Mouse (Mus musculus) liver, embryonic 15.5 days (tissue): ENCODE data around the gene Hist1h4b. TPM values are rescaled to one million over a fixed set of nuclear protein-coding genes. Genes with fewer than 3 reads are reported as not detected.

Experiments
- ATAC-seq: fragments of 200-750 bp; cut with Nextera tagmentation; 2 replicates; pipeline ENCODE4 v1.8.0; 2017; ENCODE audit warnings: moderate number of reproducible peaks, mild to moderate bottlenecking, moderate library complexity; ENCODE audit not compliant: insufficient read depth
- H3K27ac ChIP-seq: fragments of 300-500 bp; sonication (generic); replicated peaks from 2 replicates; pipeline ENCODE4 v1.5.1; 2015; ENCODE audit warnings: mild to moderate bottlenecking, inconsistent platforms
- H3K27me3 ChIP-seq: fragments of 300-500 bp; sonication (generic); 2 replicates; pipeline ENCODE4 v1.6.1; 2015; ENCODE audit warnings: mild to moderate bottlenecking, inconsistent platforms
- H3K36me3 ChIP-seq: fragments of 300-500 bp; sonication (generic); replicated peaks from 2 replicates; pipeline ENCODE4 v1.6.1; 2015; ENCODE audit warnings: moderate library complexity, mild to moderate bottlenecking, inconsistent platforms
- H3K4me1 ChIP-seq: fragments of 300-500 bp; sonication (generic); replicated peaks from 2 replicates; pipeline ENCODE4 v1.6.1; 2015; ENCODE audit warnings: inconsistent platforms
- H3K4me2 ChIP-seq: fragments of 300-500 bp; sonication (generic); 2 replicates; pipeline ENCODE4 v1.6.1; 2015; ENCODE audit warnings: moderate library complexity, mild to moderate bottlenecking, inconsistent platforms
- H3K4me3 ChIP-seq: fragments of 300-500 bp; sonication (generic); replicated peaks from 2 replicates; pipeline ENCODE4 v1.5.1; 2015; ENCODE audit warnings: mild to moderate bottlenecking, inconsistent platforms
- H3K9ac ChIP-seq: fragments of 300-500 bp; sonication (generic); 2 replicates; pipeline ENCODE4 v1.6.1; 2015; ENCODE audit warnings: moderate library complexity, mild to moderate bottlenecking, inconsistent platforms
- H3K9me3 ChIP-seq: fragments of 300-500 bp; sonication (generic); replicated peaks from 2 replicates; pipeline ENCODE4 v1.6.1; 2016; ENCODE audit warnings: inconsistent platforms
- WGBS: fragments of 180-500 bp; shearing (Covaris S2); methylation state at CpG from one replicate; pipeline ENCODE4 v1.1.7; 2015; ENCODE audit warnings: mixed read lengths; ENCODE audit not compliant: insufficient replicate concordance; 5-methylcytosine and 5-hydroxymethylcytosine counted together
- polyA plus RNA-seq: library from polyadenylated mRNA; unstranded; fragments of >200 nt; fragmentation: Nextera tagmentation; extraction: Ambion mirVana; gene quantifications from 2 replicates; pipeline ENCODE4 v1.2.1, GENCODE M21; 2015

The Hist1h4b gene
- polyA plus RNA-seq, 1 experiment from 2014 or later, result 4.1 TPM

DNA sequence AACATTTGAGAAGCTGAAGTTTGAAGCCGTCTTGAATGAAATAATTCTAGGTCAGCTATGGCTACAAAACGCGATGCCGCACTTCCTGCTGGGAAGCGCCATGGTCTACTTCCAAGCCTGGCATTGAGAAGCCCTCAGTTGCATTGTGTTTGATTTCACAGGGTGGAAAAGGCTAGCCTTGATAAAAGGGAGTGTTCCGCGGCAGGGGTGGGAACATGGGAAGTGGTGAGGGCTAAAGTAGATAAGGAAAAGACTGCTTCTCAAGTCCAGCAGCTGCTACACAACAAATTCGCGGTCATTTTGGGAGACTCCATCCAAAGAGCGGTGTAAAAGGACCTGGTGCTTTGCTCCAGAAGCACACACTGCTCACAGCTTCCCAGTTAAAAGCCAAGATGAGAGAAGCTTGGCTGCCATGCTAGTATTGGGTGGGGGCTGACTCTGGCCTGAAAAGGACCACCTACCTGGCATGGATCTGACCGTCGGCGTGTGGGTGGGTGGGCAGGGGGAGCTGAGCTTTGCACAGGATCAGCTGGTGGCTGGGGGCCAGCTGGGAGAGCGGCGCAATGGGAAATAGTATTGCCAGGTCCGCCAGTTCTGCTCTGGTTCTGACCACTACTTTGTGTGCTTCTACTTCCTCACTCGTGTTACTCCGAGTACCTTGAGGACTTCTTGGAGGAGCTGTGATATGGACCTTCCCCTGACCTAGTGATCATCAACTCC lies 28.2 kb upstream of the Hist1h4b start:
- no peak for ATAC-seq
- WGBS, result 48% methylated on average over 18 of the region's 18 CpGs
- H3K9me3 ChIP-seq, result no peaks in the 10 kb centered on the region
- peak overlapping the region; percentile 53 for H3K27ac ChIP-seq
- peak overlapping the region; percentile 32 for H3K4me2 ChIP-seq
- no peak overlapping the region for H3K4me3 ChIP-seq
- no peaks in the 10 kb centered on the region for H3K36me3 ChIP-seq
- H3K9ac ChIP-seq, result no peak overlapping the region
- H3K4me1 ChIP-seq, result peaks cover 58% of the 10 kb centered on the region
- H3K27me3 ChIP-seq, result no peaks in the 10 kb centered on the region

DNA sequence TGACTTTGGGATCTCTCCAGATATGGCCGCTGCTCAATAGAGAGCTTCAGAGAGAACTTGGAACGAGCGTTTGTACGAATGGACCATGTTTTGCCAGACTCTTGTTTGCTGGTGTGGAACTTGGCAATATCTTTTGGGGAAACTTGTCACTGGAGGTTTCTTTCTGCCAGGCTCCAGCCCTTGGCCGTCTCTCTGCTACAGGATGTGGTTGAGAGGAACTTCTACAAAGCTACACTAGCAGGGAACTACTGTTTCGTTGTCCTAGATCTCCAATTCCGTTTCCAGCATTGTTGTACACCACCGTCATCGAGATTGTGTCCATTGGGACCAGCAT lies 27.7 kb upstream of the Hist1h4b start:
- WGBS, result 44% methylated on average over 9 of the region's 9 CpGs
- no peak for ATAC-seq
- Histone ChIP-seq H3K4me3 (no peak overlapping the region), H3K4me2 (no peak overlapping the region), H3K9me3 (no peaks in the 10 kb centered on the region), H3K27me3 (no peaks in the 10 kb centered on the region), H3K9ac (no peak overlapping the region), H3K27ac (peak overlapping the region; percentile 53), H3K36me3 (no peaks in the 10 kb centered on the region), H3K4me1 (peaks cover 53% of the 10 kb centered on the region)

DNA sequence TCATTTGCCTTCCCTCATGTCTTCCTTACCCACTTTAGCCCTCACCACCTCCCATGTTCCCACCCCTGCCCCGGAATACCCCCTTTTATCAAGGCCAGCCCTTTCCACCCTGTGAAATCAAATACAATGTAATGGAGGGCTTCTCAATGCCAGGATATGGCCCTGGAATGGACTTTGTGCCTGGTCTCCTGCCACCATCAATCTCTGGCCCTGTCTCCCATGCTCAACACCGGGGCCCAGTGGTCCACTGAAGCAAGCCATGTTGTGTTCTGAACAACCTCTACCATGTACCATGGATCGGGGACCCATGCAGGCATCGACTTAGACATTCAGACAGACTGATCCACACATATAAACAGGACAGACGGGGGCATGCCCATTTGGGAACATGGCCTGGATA lies 27.1 kb upstream of the Hist1h4b start:
- no peak for ATAC-seq
- peak overlapping the region; percentile 53; the same call in 1 of the 2 replicates for H3K27ac ChIP-seq
- no peaks in the 10 kb centered on the region for H3K27me3 ChIP-seq
- H3K4me3 ChIP-seq, result no peak overlapping the region
- H3K36me3 ChIP-seq, result no peaks in the 10 kb centered on the region
- peaks cover 47% of the 10 kb centered on the region for H3K4me1 ChIP-seq
- H3K9me3 ChIP-seq, result no peaks in the 10 kb centered on the region
- 77% methylated on average over 5 of the region's 5 CpGs for WGBS
- H3K9ac ChIP-seq, result no peak overlapping the region
- H3K4me2 ChIP-seq, result no peak overlapping the region

DNA sequence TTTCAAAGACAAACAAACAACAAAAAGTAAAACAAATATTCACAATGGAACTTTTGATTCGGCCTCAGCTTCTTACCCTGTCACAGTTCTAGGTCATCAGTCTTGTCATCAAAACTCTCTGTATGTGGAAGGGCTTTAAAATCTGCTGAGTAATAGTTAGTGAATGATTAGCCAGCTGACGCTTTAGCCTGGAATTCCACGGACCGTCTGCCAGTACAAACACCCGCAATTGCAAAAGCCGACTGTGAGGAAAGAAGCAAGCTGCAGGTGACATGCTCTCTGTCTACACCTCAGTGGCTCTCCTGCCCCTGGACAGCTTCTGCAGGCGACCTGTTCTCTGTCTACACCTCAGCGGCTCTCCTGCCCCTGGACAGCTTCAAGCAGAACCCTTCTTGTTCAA lies 26.3 kb upstream of the Hist1h4b start:
- peak overlapping the region; percentile 29 for H3K4me2 ChIP-seq
- no peaks in the 10 kb centered on the region for H3K9me3 ChIP-seq
- H3K27me3 ChIP-seq, result no peaks in the 10 kb centered on the region
- WGBS, result 46% methylated on average over 8 of the region's 8 CpGs
- peak; percentile 66 for ATAC-seq
- H3K4me1 ChIP-seq, result peaks cover 41% of the 10 kb centered on the region
- H3K4me3 ChIP-seq, result no peak overlapping the region
- H3K36me3 ChIP-seq, result no peaks in the 10 kb centered on the region
- 0 out of 2 replicates have a peak overlapping the region, but pooled peaks have one; percentile 51 for H3K27ac ChIP-seq
- H3K9ac ChIP-seq, result peak overlapping the region; percentile 18; the same call in 1 of the 2 replicates

DNA sequence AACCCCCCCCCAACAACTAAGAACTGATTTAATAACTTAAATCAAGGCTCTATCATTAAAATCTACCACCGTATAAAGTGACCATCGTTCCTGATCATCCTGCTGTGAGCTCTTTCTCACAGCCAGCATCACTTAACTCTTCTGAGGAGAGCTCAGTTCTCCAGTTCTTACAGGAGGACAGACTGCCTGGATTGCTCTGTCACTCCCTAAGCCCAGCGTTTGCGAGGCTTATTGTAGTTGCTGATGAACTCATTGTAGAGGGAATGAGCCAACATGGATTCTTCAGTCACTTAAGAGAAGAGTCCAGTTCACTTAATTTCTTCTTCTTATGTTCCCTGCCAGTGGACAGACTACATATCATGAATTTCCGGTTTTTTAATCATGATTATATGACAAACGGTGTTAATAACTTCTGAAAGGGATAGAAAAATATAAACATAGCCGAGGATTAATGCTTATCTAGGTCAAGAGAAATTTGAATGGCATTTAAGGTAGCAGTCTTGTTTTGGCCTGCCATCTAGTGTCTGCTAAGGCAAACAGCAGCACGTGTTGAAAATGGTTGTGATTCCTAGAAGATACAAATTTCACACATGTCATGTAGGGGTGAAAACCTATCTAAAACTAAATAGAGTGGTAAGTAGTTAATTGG lies 24.5 kb upstream of the Hist1h4b start:
- Histone ChIP-seq H3K9me3 (no peaks in the 10 kb centered on the region), H3K27ac (no peak overlapping the region), H3K9ac (no peak overlapping the region), H3K4me1 (peaks cover 30% of the 10 kb centered on the region), H3K36me3 (no peaks in the 10 kb centered on the region), H3K4me2 (no peak overlapping the region), H3K4me3 (no peak overlapping the region), H3K27me3 (no peaks in the 10 kb centered on the region)
- WGBS, result 22% methylated on average over 8 of the region's 8 CpGs
- no peak for ATAC-seq

DNA sequence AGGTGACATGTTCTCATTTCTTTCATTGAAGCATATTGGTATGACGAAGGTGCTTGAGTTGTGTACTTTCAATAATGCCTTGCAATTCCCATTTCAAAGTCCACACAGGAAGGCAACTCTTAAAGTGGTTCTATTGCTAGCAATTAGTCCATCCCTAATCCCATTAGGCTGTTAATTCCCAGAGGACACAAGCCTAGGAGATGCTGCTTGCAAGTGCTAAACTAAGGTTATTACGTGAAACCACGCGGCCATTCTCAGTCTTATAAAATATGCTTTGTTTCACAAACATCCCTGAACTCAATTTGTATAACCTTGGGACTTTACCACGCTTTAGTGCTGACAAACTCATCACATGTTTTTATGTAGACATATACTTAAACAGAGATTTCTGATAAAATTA lies 19.7 kb upstream of the Hist1h4b start:
- Histone ChIP-seq H3K4me2 (no peak overlapping the region), H3K36me3 (no peaks in the 10 kb centered on the region), H3K4me1 (peaks cover 23% of the 10 kb centered on the region), H3K9me3 (no peaks in the 10 kb centered on the region), H3K9ac (no peak overlapping the region), H3K27me3 (no peaks in the 10 kb centered on the region), H3K4me3 (no peak overlapping the region), H3K27ac (peak overlapping the region; percentile 48; the same call in 1 of the 2 replicates)
- WGBS, result 84% methylated on average over 5 of the region's 5 CpGs
- ATAC-seq, result no peak

DNA sequence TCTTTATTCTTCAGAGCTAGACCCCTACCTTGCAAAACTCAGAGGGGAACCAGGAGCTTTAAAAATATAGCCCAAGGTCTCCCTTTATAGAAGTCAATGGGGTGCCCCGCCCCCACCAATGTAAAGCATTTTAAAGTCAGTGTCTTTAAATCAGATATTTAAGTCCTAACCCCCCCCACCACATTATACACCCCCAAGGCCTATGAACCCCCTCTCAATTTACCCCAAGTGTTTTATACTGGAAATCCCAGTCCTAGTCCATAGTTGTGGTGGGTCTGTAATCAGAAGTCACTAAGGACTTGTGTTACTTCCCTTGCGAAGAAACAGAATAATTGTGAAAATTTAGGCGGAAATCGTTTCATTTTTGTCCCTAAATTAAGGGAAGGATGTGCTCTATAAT lies 18.8 kb upstream of the Hist1h4b start:
- peak overlapping the region; percentile 100 for H3K27ac ChIP-seq
- no peaks in the 10 kb centered on the region for H3K27me3 ChIP-seq
- 19% methylated on average over 4 of the region's 4 CpGs for WGBS
- peaks cover 30% of the 10 kb centered on the region for H3K4me1 ChIP-seq
- no peak for ATAC-seq
- H3K9me3 ChIP-seq, result no peaks in the 10 kb centered on the region
- H3K9ac ChIP-seq, result peak overlapping the region; percentile 87; the same call in 1 of the 2 replicates
- peak overlapping the region; percentile 60 for H3K4me3 ChIP-seq
- H3K4me2 ChIP-seq, result peak overlapping the region; percentile 81
- H3K36me3 ChIP-seq, result no peaks in the 10 kb centered on the region

DNA sequence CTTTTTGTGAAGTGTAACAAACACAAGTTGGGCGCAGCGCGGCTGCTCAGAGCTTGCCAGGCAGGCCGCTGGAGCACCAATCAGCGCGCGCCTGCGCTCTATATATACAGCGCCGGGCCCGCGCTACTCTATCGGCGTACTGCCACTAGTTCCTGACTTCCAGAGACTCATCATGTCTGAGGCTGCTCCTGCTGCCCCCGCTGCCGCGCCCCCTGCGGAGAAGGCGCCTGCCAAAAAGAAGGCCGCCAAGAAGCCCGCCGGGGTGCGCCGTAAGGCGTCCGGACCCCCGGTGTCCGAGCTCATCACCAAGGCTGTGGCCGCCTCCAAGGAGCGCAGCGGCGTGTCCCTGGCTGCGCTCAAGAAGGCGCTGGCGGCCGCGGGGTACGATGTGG lies 18.1 kb upstream of the Hist1h4b start, which contains the start of gene Hist1h1c:
Hist1h1c (plus strand) TSS at position 132 of the 392 bp plus-strand sequence.
- Histone ChIP-seq H3K36me3 (no peaks in the 10 kb centered on the region), H3K27ac (peak within 1 kb of the TSS; percentile 100), H3K9me3 (no peaks in the 10 kb centered on the region), H3K4me1 (peaks cover 34% of the 10 kb centered on the region), H3K27me3 (no peaks in the 10 kb centered on the region), H3K9ac (peak within 1 kb of the TSS; percentile 87), H3K4me3 (peak within 1 kb of the TSS; percentile 60), H3K4me2 (peak within 1 kb of the TSS; percentile 81)
- 1% methylated on average over 38 of the region's 38 CpGs for WGBS
- peak; percentile 77 for ATAC-seq

DNA sequence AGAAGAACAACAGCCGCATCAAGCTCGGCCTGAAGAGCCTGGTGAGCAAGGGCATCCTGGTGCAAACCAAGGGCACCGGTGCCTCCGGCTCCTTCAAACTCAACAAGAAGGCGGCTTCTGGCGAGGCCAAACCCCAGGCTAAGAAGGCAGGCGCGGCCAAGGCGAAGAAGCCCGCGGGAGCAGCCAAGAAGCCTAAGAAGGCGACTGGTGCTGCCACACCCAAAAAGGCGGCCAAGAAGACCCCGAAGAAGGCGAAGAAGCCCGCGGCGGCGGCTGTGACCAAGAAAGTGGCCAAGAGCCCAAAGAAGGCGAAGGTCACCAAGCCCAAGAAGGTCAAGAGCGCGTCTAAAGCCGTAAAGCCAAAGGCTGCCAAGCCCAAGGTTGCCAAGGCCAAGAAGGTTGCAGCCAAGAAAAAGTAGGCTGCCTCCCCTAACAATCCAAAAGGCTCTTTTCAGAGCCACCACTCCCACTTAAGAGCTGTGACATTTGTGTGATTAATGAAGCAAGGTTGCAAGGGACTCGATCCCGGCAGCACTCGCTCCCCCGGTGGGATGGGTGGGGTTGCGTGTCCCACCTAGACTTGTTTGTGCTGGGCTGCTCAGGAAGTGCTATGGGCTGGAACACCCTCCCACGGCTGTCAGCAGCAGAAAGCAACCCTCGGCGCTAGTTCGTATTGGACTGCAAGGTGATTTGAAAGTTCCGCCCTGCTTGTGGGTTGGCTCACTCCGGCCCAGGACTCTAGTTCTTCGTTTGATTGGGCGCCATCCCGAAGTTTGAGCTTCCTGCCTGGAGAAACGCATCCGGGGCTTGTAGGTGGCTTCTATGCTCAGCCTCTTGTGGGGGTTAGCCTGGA lies 17.5 kb upstream of the Hist1h4b start:
- peaks cover 35% of the 10 kb centered on the region for H3K4me1 ChIP-seq
- ATAC-seq, result peak; percentile 81
- no peaks in the 10 kb centered on the region for H3K27me3 ChIP-seq
- H3K4me2 ChIP-seq, result peak overlapping the region; percentile 81
- peak overlapping the region; percentile 60 for H3K4me3 ChIP-seq
- WGBS, result under 1% methylated on average over 39 of the region's 39 CpGs
- H3K36me3 ChIP-seq, result no peaks in the 10 kb centered on the region
- no peaks in the 10 kb centered on the region for H3K9me3 ChIP-seq
- H3K27ac ChIP-seq, result peak overlapping the region; percentile 100
- peak overlapping the region; percentile 87 for H3K9ac ChIP-seq

DNA sequence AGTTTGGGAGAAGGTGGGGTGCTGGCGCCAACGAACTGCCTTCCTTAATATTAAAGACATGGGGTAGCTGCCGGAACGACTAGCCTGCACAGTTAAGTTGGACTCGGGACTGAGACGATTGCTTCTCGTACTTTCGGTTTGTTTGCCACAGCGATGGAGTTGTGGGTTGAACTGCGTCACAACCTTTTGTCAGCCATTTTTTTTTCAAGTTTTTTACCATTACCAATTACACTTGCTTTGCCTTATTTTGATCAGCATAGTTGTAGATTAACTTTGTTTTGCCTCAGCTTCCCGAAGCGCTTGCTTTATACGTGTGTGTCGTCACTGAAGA lies 16.9 kb upstream of the Hist1h4b start:
- no peak for ATAC-seq
- peak overlapping the region; percentile 81 for H3K4me2 ChIP-seq
- peak overlapping the region; percentile 87 for H3K9ac ChIP-seq
- peak overlapping the region; percentile 60 for H3K4me3 ChIP-seq
- peak overlapping the region; percentile 100 for H3K27ac ChIP-seq
- no peaks in the 10 kb centered on the region for H3K36me3 ChIP-seq
- no peaks in the 10 kb centered on the region for H3K27me3 ChIP-seq
- H3K9me3 ChIP-seq, result no peaks in the 10 kb centered on the region
- under 1% methylated on average over 14 of the region's 14 CpGs for WGBS
- peaks cover 39% of the 10 kb centered on the region for H3K4me1 ChIP-seq

DNA sequence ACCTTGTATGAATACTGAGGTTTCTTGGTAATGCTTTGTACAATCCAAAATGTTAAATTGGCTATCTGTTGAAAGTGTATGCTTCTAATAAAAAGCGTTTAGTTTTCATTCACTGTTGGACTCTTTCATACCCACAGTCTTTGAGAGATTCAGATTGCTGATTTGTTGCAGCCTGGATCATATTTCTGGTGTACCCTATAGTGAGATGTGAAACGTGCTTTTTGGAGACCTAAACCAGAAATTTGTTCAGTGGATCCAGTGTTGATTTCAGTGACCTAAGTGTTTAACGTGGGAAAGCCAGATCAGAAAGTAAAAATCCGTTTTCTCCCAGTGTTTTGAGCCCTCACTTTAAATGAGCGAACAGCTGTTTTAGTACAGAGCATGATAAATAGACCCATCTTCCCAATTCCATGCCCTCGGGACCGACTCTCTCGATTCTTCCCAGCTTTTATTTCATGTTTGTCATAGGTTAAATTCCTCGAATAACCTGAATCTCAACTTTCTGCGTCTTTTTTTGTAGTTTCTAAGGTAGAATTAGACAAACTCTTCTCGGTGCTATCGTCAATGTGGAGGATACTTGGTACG lies 16.5 kb upstream of the Hist1h4b start:
- Histone ChIP-seq H3K27ac (peak overlapping the region; percentile 100), H3K4me1 (peaks cover 39% of the 10 kb centered on the region), H3K4me2 (peak overlapping the region; percentile 81), H3K9ac (peak overlapping the region; percentile 87), H3K4me3 (peak overlapping the region; percentile 60), H3K36me3 (no peaks in the 10 kb centered on the region), H3K27me3 (no peaks in the 10 kb centered on the region), H3K9me3 (no peaks in the 10 kb centered on the region)
- 16% methylated on average over 13 of the region's 13 CpGs for WGBS
- no peak for ATAC-seq
